Mouse (Mus musculus) frontal cortex, adult 2 months (tissue): ENCODE measurements at regions not wholly inside any gene's neighbourhood (a gene's known extent, or its start where the extent isn't known, plus 50 kb on each side); places are given as distances from the start of the nearest gene placed in this dataset.

Experiments
- DNase-seq, 2 experiments: peaks; one replicate each; pipeline ENCODE4 v3.0.0; 2022; ENCODE audit warnings: low spot score in 1 of 2; ENCODE audit errors: extremely low spot score in 1 of 2

- DNase-seq = no peak
Measured at GRCm38 (mm10) chr8:64542501-64542900, 150.4 kb downstream of the Cpe start.

GRCm38 (mm10) chr8:64539846-64540472 lies 152.9 kb downstream of the Cpe start:
- DNase-seq = no peak

- DNase-seq = no peak
Measured at GRCm38 (mm10) chr8:64531780-64532179, 161.1 kb downstream of the Cpe start.

- no peak for DNase-seq
Measured at GRCm38 (mm10) chr8:64522441-64523102, 170.3 kb downstream of the Cpe start.

GRCm38 (mm10) chr8:64519650-64520049 lies 173.2 kb downstream of the Cpe start:
- peak; percentile 2 to 7 for DNase-seq

- DNase-seq = no peak
Measured at GRCm38 (mm10) chr8:64515923-64516322, 176.9 kb downstream of the Cpe start.

GRCm38 (mm10) chr8:64497281-64498060 lies 195.4 kb downstream of the Cpe start:
- DNase-seq = no peak

- DNase-seq = peak in 1 of 2 experiments; percentile 4
Measured at GRCm38 (mm10) chr8:64496333-64497213, 196.3 kb downstream of the Cpe start.

- DNase-seq = no peak
Measured at GRCm38 (mm10) chr8:64491561-64491960, 201.3 kb downstream of the Cpe start.

- DNase-seq = no peak
Measured at GRCm38 (mm10) chr8:64488057-64488456, 204.8 kb downstream of the Cpe start.

- no peak for DNase-seq
Measured at GRCm38 (mm10) chr8:64473276-64473675, 219.6 kb downstream of the Cpe start.

GRCm38 (mm10) chr8:64472801-64473270 lies 220.0 kb downstream of the Cpe start:
- DNase-seq = no peak

- no peak for DNase-seq
Measured at GRCm38 (mm10) chr8:64461136-64461535, 231.7 kb downstream of the Cpe start.

GRCm38 (mm10) chr8:64456970-64457369 lies 235.9 kb downstream of the Cpe start:
- no peak for DNase-seq

- no peak for DNase-seq
Measured at GRCm38 (mm10) chr8:64454736-64455135, 238.1 kb downstream of the Cpe start.

- no peak for DNase-seq
Measured at GRCm38 (mm10) chr8:64445366-64445765, 239.3 kb upstream of the Tll1 start.

- DNase-seq = no peak
Measured at GRCm38 (mm10) chr8:64444429-64444828, 238.4 kb upstream of the Tll1 start.

- DNase-seq = no peak
Measured at GRCm38 (mm10) chr8:64438489-64438888, 232.4 kb upstream of the Tll1 start.

GRCm38 (mm10) chr8:64434648-64435047 lies 228.6 kb upstream of the Tll1 start:
- DNase-seq = no peak

- no peak for DNase-seq
Measured at GRCm38 (mm10) chr8:64422850-64423214, 216.8 kb upstream of the Tll1 start.
